Mouse (Mus musculus): Measurements from ENCODE around the gene Iqschfp.

DNA sequence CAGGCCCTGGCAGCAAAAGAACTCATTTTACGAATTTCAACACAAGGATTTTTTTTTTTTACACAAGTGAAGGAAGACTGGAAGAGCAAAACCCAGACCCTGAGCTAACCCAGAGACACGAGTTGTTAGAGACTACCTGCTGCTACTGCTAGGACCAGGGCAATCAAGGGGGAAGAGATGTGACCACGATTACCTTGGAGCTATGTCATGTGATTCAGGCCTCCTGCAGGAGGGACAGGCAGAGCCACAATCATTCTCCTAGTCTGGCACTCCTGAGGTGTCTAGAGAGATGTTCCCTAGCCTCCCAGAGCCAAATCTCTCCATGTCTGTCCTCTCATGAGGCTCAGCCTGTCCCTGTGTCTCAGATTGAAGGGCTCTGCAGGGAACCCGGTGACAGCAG, 634.4 kb downstream of the Iqschfp start:
- no peak for TF ChIP-seq POLR2A (IDR thresholded peaks at IDR 0.05; ENCODE audit: control insufficient read depth, low read depth, low read length)
- TF ChIP-seq CTCF (IDR thresholded peaks at IDR 0.05; ENCODE audit: control insufficient read depth, insufficient read depth, insufficient replicate concordance, low read depth, low read length), result no peak
